ENCODE assay signal across 20 mouse cellular contexts in the genomic region with DNA sequence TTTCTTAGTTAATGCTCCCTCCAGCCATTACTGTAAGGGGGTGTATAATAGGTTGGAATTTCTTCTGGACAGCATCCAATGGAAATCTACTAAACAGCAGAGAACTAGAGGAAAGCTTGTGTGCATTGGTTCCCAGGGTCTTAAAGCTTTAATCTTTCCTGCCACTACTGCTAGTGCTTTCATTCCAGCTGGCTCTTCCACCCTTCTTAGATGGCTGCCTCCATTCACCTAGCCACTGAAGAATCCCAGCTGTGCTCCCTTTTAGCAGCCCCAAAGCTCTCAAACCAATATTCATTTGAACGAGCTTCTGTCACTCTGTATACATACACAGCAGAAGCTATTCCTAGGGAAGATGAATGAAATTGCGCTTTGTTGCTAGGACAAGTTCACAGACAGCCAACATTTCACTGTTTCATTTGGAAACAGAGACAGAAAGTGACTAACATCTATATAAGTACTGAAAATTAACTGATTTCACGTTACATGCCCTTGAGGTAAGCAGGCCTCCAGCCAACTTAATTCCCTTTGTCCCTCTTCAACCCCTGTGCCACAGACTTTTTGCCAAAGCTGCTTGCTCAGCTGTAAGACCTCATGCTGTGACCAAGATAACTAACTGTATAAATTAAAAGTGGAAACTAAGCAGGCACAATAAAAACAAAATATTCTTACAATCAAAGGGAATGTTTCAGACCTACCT.
DNase-seq lines count a peak whose midpoint lies in the region; ATAC-seq and TF ChIP-seq lines count a peak whose summit lies in the region.
"Had no signal": no experiment of that assay in that cellular context is flagged by ENCODE, and none has a peak within 500 bp of the region (broad histone marks: within the 10 kb centered on the region; RNA-seq: fewer than 3 reads in every experiment).

No protein-coding gene starts in this region.

- H3K4me3 ChIP-seq in hindbrain, embryonic 13.5 days = no peak overlapping the region
- H3K4me3 ChIP-seq in hindbrain, embryonic 11.5 days (ENCODE audit: low read depth, low read length) = no peak overlapping the region
- H3K4me3 ChIP-seq in neural tube, embryonic 13.5 days = no peak overlapping the region
- no peak overlapping the region for H3K4me3 ChIP-seq in limb, embryonic 14.5 days (replicated peaks; ENCODE audit: low read length)
- H3K4me3 ChIP-seq in stomach, embryonic 15.5 days (replicated peaks) = no peak overlapping the region
- H3K4me3 ChIP-seq: embryonic facial prominence, embryonic 13.5 days; gastrocnemius, adult 2 months; heart, embryonic 12.5 days; limb, embryonic 15.5 days; neural tube, embryonic 12.5 days had no signal

- H3K9me3 ChIP-seq in hindbrain, embryonic 13.5 days = no peaks in the 10 kb centered on the region
- H3K9me3 ChIP-seq in hindbrain, embryonic 11.5 days (ENCODE audit: control insufficient read depth, low read length) = no peaks in the 10 kb centered on the region
- no peaks in the 10 kb centered on the region for H3K9me3 ChIP-seq in neural tube, embryonic 13.5 days
- H3K9me3 ChIP-seq in limb, embryonic 14.5 days (ENCODE audit: control insufficient read depth, low read length) = no peaks in the 10 kb centered on the region
- H3K9me3 ChIP-seq in stomach, embryonic 15.5 days = no peaks in the 10 kb centered on the region
- H3K9me3 ChIP-seq: embryonic facial prominence, embryonic 13.5 days; heart, embryonic 12.5 days; limb, embryonic 15.5 days; neural tube, embryonic 12.5 days had no signal

- DNase-seq in hindbrain, embryonic 11.5 days (ENCODE audit: low spot score) = no peak
- DNase-seq in neural tube, embryonic 10.5 days (ENCODE audit: extremely low spot score, low spot score) = no peak
- peak; percentile 37 for DNase-seq in limb, embryonic 14.5 days (ENCODE audit: low spot score)
- no peak for DNase-seq in yolk sac, embryonic 10.5 days (ENCODE audit: low spot score)
- no peak for DNase-seq in embryo, embryonic 10.5 days (ENCODE audit: low spot score)
- DNase-seq: adrenal gland, postnatal 10 days; cerebellum, adult 18-20 months; gastrocnemius, adult 2 months; kidney, postnatal 14 days; liver, postnatal 0 days; lung, postnatal 36 days; thymus, adult 2 months had no signal

- no peaks in the 10 kb centered on the region for H3K4me1 ChIP-seq in hindbrain, embryonic 13.5 days (replicated peaks)
- H3K4me1 ChIP-seq in hindbrain, embryonic 11.5 days (replicated peaks; ENCODE audit: control insufficient read depth, insufficient read depth, low read length) = no peaks in the 10 kb centered on the region
- no peaks in the 10 kb centered on the region for H3K4me1 ChIP-seq in neural tube, embryonic 13.5 days (replicated peaks)
- H3K4me1 ChIP-seq in limb, embryonic 14.5 days (ENCODE audit: control insufficient read depth, insufficient read depth, low read length) = no peaks in the 10 kb centered on the region
- H3K4me1 ChIP-seq in stomach, embryonic 15.5 days = no peaks in the 10 kb centered on the region
- H3K4me1 ChIP-seq: embryonic facial prominence, embryonic 13.5 days; heart, embryonic 12.5 days; limb, embryonic 15.5 days; neural tube, embryonic 12.5 days had no signal

- H3K27me3 ChIP-seq in hindbrain, embryonic 13.5 days = no peaks in the 10 kb centered on the region
- no peaks in the 10 kb centered on the region for H3K27me3 ChIP-seq in hindbrain, embryonic 11.5 days (ENCODE audit: control insufficient read depth, insufficient read depth, low read length)
- no peaks in the 10 kb centered on the region for H3K27me3 ChIP-seq in neural tube, embryonic 13.5 days
- no peaks in the 10 kb centered on the region for H3K27me3 ChIP-seq in limb, embryonic 14.5 days (ENCODE audit: control insufficient read depth, insufficient read depth, low read length)
- no peaks in the 10 kb centered on the region for H3K27me3 ChIP-seq in stomach, embryonic 15.5 days (replicated peaks)
- H3K27me3 ChIP-seq: embryonic facial prominence, embryonic 13.5 days; heart, embryonic 12.5 days; limb, embryonic 15.5 days; neural tube, embryonic 12.5 days had no signal

- H3K9ac ChIP-seq in hindbrain, embryonic 13.5 days = no peak overlapping the region
- H3K9ac ChIP-seq in hindbrain, embryonic 11.5 days (ENCODE audit: low read depth, low read length) = no peak overlapping the region
- no peak overlapping the region for H3K9ac ChIP-seq in neural tube, embryonic 13.5 days
- H3K9ac ChIP-seq in limb, embryonic 14.5 days (ENCODE audit: low read depth, low read length, severe bottlenecking) = no peak overlapping the region
- H3K9ac ChIP-seq in stomach, embryonic 15.5 days = no peak overlapping the region
- H3K9ac ChIP-seq: embryonic facial prominence, embryonic 13.5 days; heart, embryonic 12.5 days; limb, embryonic 15.5 days; liver, postnatal 0 days; neural tube, embryonic 12.5 days had no signal

- ATAC-seq in hindbrain, embryonic 13.5 days (ENCODE audit: low FRiP score) = peak; percentile 54; the same call in 1 of the 2 replicates
- ATAC-seq in hindbrain, embryonic 11.5 days (ENCODE audit: low FRiP score) = no peak
- ATAC-seq in neural tube, embryonic 13.5 days (ENCODE audit: low read depth) = peak; percentile 43; the same call in 1 of the 2 replicates
- ATAC-seq in limb, embryonic 14.5 days (ENCODE audit: low FRiP score, low read depth) = no peak
- peak; percentile 14; the same call in 1 of the 2 replicates for ATAC-seq in stomach, embryonic 15.5 days (ENCODE audit: insufficient read depth, low FRiP score, low read depth)
- ATAC-seq: intestine, embryonic 16.5 days; liver, postnatal 0 days had no signal

- TF ChIP-seq POLR2A in limb, embryonic 14.5 days (IDR thresholded peaks at IDR 0.05; ENCODE audit: borderline replicate concordance, extremely low read depth, insufficient read depth, insufficient read length) = no peak

- H3K36me3 ChIP-seq in hindbrain, embryonic 13.5 days = no peaks in the 10 kb centered on the region
- no peaks in the 10 kb centered on the region for H3K36me3 ChIP-seq in hindbrain, embryonic 11.5 days (ENCODE audit: control insufficient read depth, insufficient read depth, low read length)
- no peaks in the 10 kb centered on the region for H3K36me3 ChIP-seq in neural tube, embryonic 13.5 days
- no peaks in the 10 kb centered on the region for H3K36me3 ChIP-seq in limb, embryonic 14.5 days (ENCODE audit: control insufficient read depth, insufficient read depth, low read length)
- no peaks in the 10 kb centered on the region for H3K36me3 ChIP-seq in stomach, embryonic 15.5 days
- H3K36me3 ChIP-seq: embryonic facial prominence, embryonic 13.5 days; heart, embryonic 12.5 days; limb, embryonic 15.5 days; neural tube, embryonic 12.5 days had no signal

- no peak overlapping the region for H3K27ac ChIP-seq in hindbrain, embryonic 13.5 days
- no peak overlapping the region for H3K27ac ChIP-seq in hindbrain, embryonic 11.5 days (ENCODE audit: low read depth, low read length)
- H3K27ac ChIP-seq in neural tube, embryonic 13.5 days (replicated peaks) = no peak overlapping the region
- no peak overlapping the region for H3K27ac ChIP-seq in limb, embryonic 14.5 days (replicated peaks; ENCODE audit: low read depth, low read length)
- H3K27ac ChIP-seq in stomach, embryonic 15.5 days = no peak overlapping the region
- H3K27ac ChIP-seq: embryonic facial prominence, embryonic 13.5 days; gastrocnemius, adult 2 months; limb, embryonic 15.5 days; neural tube, embryonic 12.5 days had no signal

- WGBS in hindbrain, embryonic 13.5 days = 51% methylated on average over 3 of the region's 3 CpGs
- WGBS in hindbrain, embryonic 11.5 days = 78% methylated on average over 3 of the region's 3 CpGs
- 61% methylated on average over 3 of the region's 3 CpGs for WGBS in neural tube, embryonic 13.5 days
- WGBS in limb, embryonic 14.5 days = 66% methylated on average over 3 of the region's 3 CpGs
- 49% methylated on average over 3 of the region's 3 CpGs for WGBS in stomach, embryonic 15.5 days

- H3K4me2 ChIP-seq in hindbrain, embryonic 13.5 days = no peak overlapping the region
- H3K4me2 ChIP-seq in hindbrain, embryonic 11.5 days (replicated peaks; ENCODE audit: low read depth, low read length) = no peak overlapping the region
- no peak overlapping the region for H3K4me2 ChIP-seq in neural tube, embryonic 13.5 days
- no peak overlapping the region for H3K4me2 ChIP-seq in limb, embryonic 14.5 days (replicated peaks; ENCODE audit: low read depth, low read length, severe bottlenecking)
- H3K4me2 ChIP-seq in stomach, embryonic 15.5 days = no peak overlapping the region
- H3K4me2 ChIP-seq: embryonic facial prominence, embryonic 13.5 days; heart, embryonic 12.5 days; limb, embryonic 15.5 days; neural tube, embryonic 12.5 days had no signal

Comparison
In these comparisons a context has a peak if more than half of its experiments do, and no peak if none do; other contexts are left out.
1. ATAC-seq: peak in hindbrain, embryonic 13.5 days (single experiment), neural tube, embryonic 13.5 days (single experiment) and stomach, embryonic 15.5 days (single experiment); none in hindbrain, embryonic 11.5 days (single experiment) and limb, embryonic 14.5 days (single experiment).